Mouse (Mus musculus) large intestine, adult 2 months (tissue): ENCODE results near the gene Msrb2. TPM values are rescaled to one million over a fixed set of nuclear protein-coding genes. Genes with fewer than 3 reads are reported as not detected.
A peak's percentile ranks its signal among the peaks of the same experiment; 100 is the strongest.

Experiments used
- DNase-seq: peaks from one replicate; pipeline ENCODE4 v3.0.0-alpha.2; 2012; ENCODE audit warnings: low read depth, low spot score
- WGBS: fragments of 180-500 bp; shearing (Covaris S2); methylation state at CpG from one replicate; pipeline ENCODE4 v1.1.7; 2018; 5-methylcytosine and 5-hydroxymethylcytosine counted together
- polyA plus RNA-seq: library from polyadenylated mRNA; depleted of rRNA; stranded (reverse); fragments of >200 nt; gene quantifications from 2 replicates; pipeline ENCODE4 v1.2.3, GENCODE M21; 2012

The Msrb2 gene
- polyA plus RNA-seq, 1 experiment: 3.6 TPM

- WGBS: 83% methylated on average over 5 of the region's 5 CpGs
- DNase-seq: no peak
These were observed 14.5 kb downstream of the Msrb2 start for GRCm38 (mm10) chr2:19385772-19386171.

- no peak for DNase-seq
These were observed 17.3 kb downstream of the Msrb2 start for GRCm38 (mm10) chr2:19388329-19389103.

GRCm38 (mm10) chr2:19390411-19391143 lies 19.3 kb downstream of the Msrb2 start:
- DNase-seq: no peak
- WGBS: 52% methylated on average over 7 of the region's 7 CpGs

More at GRCm38 (mm10) chr2:19388329-19389103, 17.3 kb downstream of the Msrb2 start:
- WGBS: 80% methylated on average over 12 of the region's 12 CpGs

DNA sequence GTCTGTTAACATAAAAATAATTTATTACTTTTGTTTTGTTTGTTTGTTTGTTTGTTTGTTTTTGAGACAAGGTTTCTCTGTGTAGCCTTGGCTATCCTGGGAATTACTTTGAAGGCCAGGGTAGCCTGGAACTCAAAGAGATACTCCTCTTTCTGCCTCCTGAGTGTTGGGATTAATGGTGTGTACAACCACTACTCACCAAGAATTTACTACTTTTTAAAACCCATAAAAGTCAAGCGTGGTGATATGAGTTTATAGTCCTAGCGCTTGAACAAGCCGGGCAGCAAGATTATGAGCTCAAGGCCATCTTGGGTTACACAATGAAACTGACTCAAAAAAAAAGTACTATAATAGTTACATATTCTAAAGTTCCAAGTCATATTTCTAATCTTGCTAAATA lies 20.4 kb downstream of the Msrb2 start:
- DNase-seq: no peak
- 31% methylated on average over 3 of the region's 3 CpGs for WGBS

DNA sequence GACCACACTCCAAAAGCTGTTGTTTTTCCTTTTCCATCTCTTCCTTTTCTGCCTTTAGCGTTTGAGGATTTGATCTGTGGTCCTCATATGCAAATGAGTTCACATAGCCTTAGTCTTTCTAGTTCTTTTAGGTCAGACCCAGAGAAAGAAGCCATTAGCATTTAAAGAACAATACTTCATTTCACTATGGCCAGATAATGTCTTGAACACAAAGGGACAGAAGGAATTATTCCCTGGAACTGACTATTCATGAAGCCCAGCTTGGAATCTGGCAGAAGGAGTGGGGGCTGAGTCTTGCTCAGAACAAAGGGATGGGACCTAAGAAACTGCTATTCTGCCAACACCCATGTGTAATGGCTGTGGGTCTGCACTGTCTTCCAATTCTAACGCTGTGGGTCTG lies 21.6 kb downstream of the Msrb2 start:
- no peak for DNase-seq
- 63% methylated on average over 2 of the region's 2 CpGs for WGBS

DNA sequence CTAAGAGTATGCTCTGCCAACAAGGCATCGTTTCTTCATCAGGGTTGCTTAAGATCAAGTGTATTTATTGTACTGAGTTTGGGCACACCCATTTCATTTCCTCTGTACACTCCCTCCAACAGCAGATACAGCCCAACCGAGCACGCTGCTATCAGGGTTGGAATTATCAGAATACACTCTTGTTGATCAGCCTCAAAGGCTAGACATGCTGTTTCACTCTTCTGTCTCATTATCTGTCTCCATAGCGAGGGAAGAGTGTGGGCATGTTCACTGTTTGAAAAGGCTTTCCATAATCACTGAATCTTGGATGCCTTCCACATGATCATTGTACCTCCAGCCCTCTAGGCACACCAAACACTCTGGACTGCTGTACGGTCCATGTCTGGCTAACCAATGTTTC lies 34.2 kb downstream of the Msrb2 start:
- DNase-seq: no peak
- WGBS: 35% methylated on average over 5 of the region's 5 CpGs

DNA sequence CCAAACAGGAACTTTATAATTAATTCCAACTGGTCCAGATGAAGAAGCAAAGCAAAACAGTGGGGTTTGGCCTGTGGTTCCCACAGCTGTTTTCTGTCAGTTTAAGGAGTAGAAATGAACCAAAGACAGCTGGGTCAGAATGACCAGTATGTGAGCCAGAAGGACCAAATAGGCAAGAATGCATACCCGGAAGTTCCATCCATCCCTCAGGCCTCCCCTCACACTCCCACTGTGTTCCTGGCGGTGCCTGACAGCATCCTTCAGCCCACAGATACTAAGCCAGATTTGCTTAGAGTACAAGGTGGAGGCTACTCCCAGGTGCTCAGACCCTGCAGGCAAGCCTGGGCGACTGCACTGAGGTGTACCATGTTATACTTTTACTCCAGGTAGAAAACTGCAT lies 35.3 kb downstream of the Msrb2 start:
- WGBS: 46% methylated on average over 3 of the region's 3 CpGs
- no peak for DNase-seq

DNA sequence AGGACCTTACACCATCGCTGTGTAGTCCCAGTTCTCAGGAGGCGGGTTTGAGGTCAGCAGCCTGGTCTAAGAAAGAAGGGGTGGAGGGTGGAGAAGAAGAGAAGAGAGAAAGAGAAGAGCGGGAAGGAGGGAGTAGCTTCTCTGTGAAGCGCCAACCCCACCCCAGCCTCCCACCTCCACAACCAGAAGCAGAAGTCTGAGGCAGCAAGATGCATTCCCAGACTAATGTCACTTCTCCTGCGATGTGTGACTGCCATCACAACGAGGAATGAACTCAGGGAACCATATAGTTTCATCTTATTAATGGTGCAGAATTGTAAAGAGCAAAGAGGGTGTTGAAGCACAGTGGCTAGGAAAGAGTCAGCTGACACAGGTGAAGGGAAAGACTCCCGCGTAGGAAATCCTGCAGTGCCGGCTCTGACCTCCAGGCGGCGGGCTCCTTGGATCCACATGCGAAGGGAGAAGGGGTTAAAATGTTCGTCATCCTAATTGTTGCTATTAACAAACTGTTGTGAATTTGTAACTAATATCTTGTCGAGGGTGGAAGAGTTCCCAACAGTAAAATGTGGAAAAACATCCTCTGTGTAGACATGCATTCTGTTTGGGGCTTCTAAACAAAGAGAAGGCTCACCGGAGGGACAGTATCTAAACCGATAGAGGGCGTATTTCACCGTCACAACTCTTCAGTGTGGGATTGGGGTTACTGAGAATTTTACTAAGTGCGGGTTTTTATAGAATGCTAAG lies 43.2 kb downstream of the Msrb2 start:
- 21% methylated on average over 19 of the region's 19 CpGs for WGBS
- DNase-seq: no peak

DNA sequence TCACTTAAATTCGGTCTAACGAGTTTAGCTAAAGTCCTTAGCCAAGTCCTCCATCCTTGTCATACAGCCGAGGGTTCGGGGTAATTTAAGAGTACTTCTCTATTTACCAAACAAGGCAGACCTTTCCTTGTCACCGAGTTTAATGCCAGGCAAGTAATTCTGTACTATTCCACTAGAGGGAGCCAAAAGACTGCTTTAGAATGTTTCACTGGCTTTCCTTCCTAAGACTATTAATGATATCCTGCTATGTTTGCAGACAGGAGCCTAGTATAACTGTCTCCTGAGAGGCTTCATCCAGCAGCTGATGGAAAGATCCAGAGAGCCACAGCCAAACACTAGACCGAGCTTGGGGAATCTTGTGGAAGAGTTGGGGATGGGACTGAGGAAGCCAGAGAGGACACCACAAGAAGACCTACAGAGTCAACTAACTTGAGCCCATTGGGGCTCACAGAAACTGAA lies 43.9 kb downstream of the Msrb2 start:
- WGBS: 3% methylated on average over 6 of the region's 6 CpGs
- peak; percentile 45 for DNase-seq

DNA sequence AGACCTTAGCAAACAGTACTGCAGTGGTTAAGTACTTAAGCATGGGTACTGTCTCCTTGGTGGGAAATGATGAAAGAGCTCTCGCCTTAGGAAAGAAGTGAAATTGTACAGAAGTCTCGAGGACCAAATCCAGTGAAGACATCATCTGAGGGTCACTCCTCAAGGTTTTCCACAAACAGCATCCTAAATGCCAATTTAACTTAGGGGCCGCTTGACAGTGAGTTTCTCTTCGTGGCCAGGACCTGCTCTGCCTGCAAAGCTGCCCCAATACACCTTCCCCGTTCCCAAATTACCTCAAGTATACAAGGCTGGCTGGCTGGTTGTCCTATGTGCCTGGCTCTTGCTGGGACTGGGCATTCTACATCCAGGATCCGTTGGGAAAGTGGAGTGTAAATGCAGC lies 44.8 kb downstream of the Msrb2 start:
- no peak for DNase-seq
- WGBS: 58% methylated on average over 6 of the region's 6 CpGs

DNA sequence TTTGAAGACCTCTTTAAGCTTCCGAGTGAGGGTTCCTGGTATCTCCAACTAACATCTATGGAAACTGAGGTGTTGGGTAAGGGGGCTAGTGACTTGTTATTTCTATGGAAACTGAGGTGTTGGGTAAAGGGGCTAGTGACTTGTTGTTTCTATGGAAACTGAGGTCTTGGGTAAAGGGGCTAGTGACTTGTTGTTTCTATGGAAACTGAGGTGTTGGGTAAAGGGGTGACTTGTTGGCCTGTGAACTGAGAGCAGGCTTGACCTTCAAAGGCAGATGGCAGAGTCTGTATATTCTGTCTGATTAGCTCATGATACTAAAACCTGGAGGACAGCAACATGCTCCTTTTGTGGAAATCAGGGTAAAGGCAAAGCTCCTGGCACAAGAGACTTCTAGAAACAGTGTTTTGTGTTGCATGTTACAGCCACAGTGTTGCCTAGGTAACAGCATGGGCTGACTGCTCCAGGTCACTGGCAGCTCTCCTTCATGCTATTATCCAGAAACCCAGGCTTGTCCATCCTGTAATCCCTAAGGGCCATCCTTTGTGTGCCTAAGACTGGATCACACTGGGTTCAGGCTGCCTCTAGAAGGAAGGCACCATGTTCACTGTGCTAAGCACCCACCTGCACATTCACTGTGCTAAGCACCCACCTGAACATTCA lies 48.6 kb downstream of the Msrb2 start:
- no peak for DNase-seq
- WGBS: 73% methylated on average over 1 of the region's 1 CpGs

GRCm38 (mm10) chr2:19422226-19422625 lies 51.0 kb downstream of the Msrb2 start:
- no peak for DNase-seq

DNA sequence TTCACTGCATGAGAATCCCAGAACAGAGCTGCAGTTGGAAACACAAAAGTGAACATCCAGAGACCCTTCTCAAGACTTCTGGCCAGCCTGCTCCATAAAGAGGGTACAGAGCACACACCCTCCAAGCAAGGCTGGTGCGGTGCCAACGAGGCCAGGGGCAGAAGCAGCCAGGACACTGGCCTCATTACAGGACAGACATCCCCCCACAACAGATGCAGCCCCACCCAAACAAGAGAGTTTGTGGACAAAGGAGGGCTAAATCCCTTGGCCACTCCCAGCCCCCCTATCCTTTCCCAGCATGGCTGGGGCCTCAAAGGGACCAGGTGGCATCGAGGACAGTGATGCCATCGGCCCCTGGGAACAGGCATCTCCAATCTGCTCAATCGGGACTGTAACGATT lies 51.8 kb downstream of the Msrb2 start:
- WGBS: 75% methylated on average over 6 of the region's 6 CpGs
- DNase-seq: no peak

DNA sequence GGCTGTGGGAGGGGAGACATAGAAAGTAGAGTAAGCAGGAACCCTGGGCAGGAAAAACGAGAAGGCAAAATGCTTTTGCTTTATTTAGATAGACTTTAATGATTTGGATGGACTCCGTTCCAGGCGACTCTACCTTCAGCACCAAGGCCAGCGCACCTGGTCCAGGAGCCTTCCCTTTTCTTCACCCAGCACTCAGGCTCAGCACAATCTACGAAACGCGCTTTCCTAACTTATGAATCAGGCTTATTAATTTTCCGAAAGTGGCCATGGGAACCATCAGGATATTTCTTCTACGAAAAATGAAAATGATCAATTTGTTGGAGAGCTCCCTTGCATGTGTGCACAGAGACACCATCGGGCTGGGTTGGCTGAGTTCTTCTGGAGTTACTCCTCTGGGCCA lies 57.8 kb downstream of the Msrb2 start:
- no peak for DNase-seq
- 7% methylated on average over 10 of the region's 10 CpGs for WGBS

DNA sequence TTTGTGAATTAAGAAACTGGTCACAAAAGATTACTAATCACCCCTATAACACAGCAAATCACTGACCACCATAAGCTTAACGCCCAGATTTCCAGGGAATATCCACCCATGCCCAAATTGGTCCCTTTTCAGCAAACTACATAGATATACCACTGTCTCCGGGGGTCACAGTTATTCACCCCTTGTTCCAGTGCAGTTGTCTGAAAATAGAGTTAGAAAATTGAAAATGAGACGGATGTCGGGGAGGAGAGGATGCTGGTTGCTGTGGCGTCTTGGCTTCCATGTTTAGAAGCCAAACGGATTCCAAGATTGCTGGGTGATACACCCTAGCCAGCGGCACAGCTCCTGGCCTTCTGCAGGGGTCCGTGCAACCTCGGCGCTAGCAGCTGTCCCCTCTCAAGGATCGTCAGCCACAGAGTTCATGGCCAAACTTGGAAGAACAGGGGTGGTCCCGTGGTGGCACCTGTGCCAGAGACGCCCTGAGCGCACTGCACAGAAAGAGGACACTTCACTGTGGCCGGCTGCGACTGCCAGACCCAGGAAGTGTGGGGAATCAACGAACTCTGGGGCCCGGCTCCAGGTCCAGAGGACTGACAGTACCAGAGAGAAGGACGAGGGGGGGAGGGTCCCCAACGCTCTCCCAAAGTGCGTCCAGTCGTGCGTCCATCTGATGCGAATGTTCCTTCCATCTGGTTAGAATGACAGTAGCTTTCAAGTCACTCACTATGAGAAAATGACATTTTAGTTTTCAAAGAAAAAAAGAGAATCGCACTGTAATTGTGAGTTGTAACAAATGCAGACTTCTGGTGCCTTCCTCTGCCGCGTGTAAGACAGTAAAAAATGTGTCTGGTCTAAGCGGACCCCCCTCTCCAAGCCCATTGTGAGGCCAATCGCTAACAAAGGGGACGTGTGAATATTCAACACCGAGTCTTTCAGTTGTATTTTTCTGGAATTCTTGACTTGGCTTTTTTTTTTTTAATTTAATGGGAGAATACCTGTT lies 58.8 kb downstream of the Msrb2 start:
- 10% methylated on average over 31 of the region's 31 CpGs for WGBS
- DNase-seq: no peak

- WGBS: 2% methylated on average over 33 of the region's 33 CpGs
- DNase-seq: no peak
These were observed 59.5 kb downstream of the Msrb2 start for GRCm38 (mm10) chr2:19430746-19431145.

DNA sequence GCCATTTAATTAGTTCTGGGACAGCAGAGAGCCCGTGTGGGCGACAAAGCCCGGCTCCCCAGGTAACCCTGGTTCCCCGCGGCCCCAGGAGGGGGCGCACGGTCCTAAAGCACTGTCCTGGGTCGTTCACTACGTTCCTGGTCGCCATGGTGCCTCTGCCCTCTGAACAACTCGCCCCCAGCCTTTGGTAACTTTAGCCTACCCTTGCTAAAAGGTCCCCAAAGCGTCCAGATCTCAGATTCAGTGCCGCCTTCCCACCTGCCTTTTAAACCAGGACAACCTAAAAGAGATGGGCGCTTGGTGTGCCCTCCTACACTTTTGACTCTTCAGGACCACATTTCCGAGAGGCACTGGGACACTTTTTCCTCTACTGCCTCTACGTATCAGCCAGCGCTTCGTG lies 59.9 kb downstream of the Msrb2 start:
- no peak for DNase-seq
- WGBS: 2% methylated on average over 18 of the region's 18 CpGs

DNA sequence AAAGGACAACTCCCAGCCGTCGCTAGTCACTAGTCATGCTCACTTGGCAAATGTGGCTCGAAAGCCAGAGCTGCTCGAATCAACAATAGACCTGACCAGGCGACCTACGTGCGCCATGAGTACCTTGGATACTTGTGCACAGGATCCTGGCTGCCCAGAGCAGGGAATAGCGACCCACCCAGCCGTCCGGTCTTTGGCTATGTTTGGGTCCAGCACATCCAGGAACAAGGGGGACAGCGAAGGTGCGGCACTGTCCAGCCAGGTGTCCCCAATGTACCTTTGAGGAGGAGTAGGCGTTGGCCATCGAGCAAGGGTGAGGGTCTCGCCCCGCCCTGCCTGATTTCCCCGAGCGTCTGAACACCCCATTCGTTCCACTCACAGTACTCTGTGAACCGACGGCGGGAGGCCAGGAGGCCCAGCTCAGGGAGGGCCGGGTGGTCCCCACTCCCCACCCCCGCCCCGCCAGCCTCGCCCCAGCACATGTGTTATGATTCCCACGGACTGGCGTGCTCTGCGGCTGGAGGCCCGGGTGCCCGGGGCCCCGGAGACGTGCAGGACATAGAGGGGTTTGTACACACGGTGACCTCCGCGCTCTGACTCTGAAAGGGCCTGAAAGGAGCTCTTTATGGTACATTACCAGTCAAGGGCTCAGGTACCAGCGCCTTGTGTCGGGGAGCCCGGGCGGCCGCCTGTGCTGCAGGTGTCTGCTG lies 60.5 kb downstream of the Msrb2 start:
- 5% methylated on average over 41 of the region's 41 CpGs for WGBS
- no peak for DNase-seq
